Mouse (Mus musculus) liver, embryonic 14.5 days (tissue): ENCODE results near the gene Amph.

Experiments used
- CTCF ChIP-seq: IDR thresholded peaks from 2 replicates; pipeline ENCODE4 v1.5.1; 2016; ENCODE audit warnings: antibody characterized with exemption, low read depth, control low read depth
- EP300 ChIP-seq: IDR thresholded peaks from 2 replicates; pipeline ENCODE4 v1.6.1; 2016; ENCODE audit warnings: antibody characterized with exemption, low read depth

DNA sequence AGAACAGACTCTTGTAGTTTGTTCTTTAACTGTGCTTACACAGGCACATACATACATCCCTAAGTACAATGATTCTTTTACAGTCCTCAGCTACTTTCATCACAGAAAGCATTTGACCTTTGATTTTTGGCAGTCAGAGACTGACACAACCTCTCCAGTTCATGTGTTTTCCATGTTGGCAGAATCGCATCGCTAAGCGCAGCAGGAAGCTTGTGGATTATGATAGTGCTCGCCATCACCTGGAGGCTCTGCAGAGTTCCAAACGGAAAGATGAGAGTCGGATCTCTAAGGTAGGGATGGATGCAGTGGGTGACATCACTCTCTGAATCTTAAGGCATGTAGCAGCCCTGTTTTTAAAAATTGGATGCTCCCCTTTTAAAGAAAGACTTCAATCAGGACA lies 146.6 kb downstream of the Amph start:
- TF ChIP-seq CTCF (no peak), EP300 (no peak)
